Mouse (Mus musculus) limb, embryonic 13.5 days (tissue): Measurements from ENCODE around the gene Churc1. TPM values are rescaled to one million over a fixed set of nuclear protein-coding genes. Genes with fewer than 3 reads are reported as not detected.

Source experiments
- ATAC-seq: fragments of 200-750 bp; cut with Nextera tagmentation; 2 replicates; pipeline ENCODE4 v1.8.0; 2017; ENCODE audit warnings: low read depth, moderate number of reproducible peaks, moderate TSS enrichment; ENCODE audit not compliant: low FRiP score
- H3K27ac ChIP-seq: fragments of 300-500 bp; sonication (generic); 2 replicates; pipeline ENCODE4 v1.5.1; 2015; ENCODE audit warnings: inconsistent platforms, mild to moderate bottlenecking, moderate library complexity
- H3K27me3 ChIP-seq: fragments of 300-500 bp; sonication (generic); 2 replicates; pipeline ENCODE4 v1.6.1; 2015; ENCODE audit warnings: mild to moderate bottlenecking, inconsistent platforms
- H3K36me3 ChIP-seq: fragments of 300-500 bp; sonication (generic); 2 replicates; pipeline ENCODE4 v1.6.1; 2015; ENCODE audit warnings: inconsistent platforms, mild to moderate bottlenecking, moderate library complexity
- H3K4me1 ChIP-seq: fragments of 300-500 bp; sonication (generic); 2 replicates; pipeline ENCODE4 v1.6.1; 2015; ENCODE audit warnings: inconsistent platforms
- H3K4me2 ChIP-seq: fragments of 300-500 bp; sonication (generic); replicated peaks from 2 replicates; pipeline ENCODE4 v1.6.1; 2015; ENCODE audit warnings: inconsistent platforms, mild to moderate bottlenecking, moderate library complexity
- H3K4me3 ChIP-seq: fragments of 300-500 bp; sonication (generic); 2 replicates; pipeline ENCODE4 v1.5.1; 2015; ENCODE audit warnings: moderate library complexity, mild to moderate bottlenecking, inconsistent platforms
- H3K9ac ChIP-seq: fragments of 300-500 bp; sonication (generic); 2 replicates; pipeline ENCODE4 v1.6.1; 2015; ENCODE audit warnings: mild to moderate bottlenecking, inconsistent platforms
- H3K9me3 ChIP-seq: fragments of 300-500 bp; sonication (generic); 2 replicates; pipeline ENCODE4 v1.6.1; 2016; ENCODE audit warnings: inconsistent platforms
- WGBS: fragments of 180-500 bp; shearing (Covaris S2); methylation state at CpG from one replicate; pipeline ENCODE4 v1.1.7; 2015; 5-methylcytosine and 5-hydroxymethylcytosine counted together
- polyA plus RNA-seq: library from polyadenylated mRNA; unstranded; fragments of >200 nt; fragmentation: Nextera tagmentation; extraction: Ambion mirVana; gene quantifications from 2 replicates; pipeline ENCODE4 v1.2.1, GENCODE M21; 2015

Gene Churc1
- polyA plus RNA-seq, result 104 and 107 TPM in 2 replicates

GRCm38 (mm10) chr12:76765354-76765851 lies at the start of gene Churc1, which contains the start of gene Fntb:
Gene Churc1, plus strand, starts transcription at chr12:76765538.
Gene Fntb, plus strand, starts transcription at chr12:76765589.
- Histone ChIP-seq H3K27ac (peak within 1 kb of the TSS; percentile 53; the same call in 1 of the 2 replicates), H3K4me1 (peaks cover 6% of the 10 kb centered on the region), H3K4me3 (peak within 1 kb of the TSS; percentile 70), H3K27me3 (no peaks in the 10 kb centered on the region), H3K9me3 (no peaks in the 10 kb centered on the region), H3K9ac (peak within 1 kb of the TSS; percentile 80), H3K36me3 (no peaks in the 10 kb centered on the region), H3K4me2 (peak within 1 kb of the TSS; percentile 66)
- peak; percentile 96 for ATAC-seq
- under 1% methylated on average over 31 of the region's 31 CpGs for WGBS

GRCm38 (mm10) chr12:76718384-76718783 lies 47.0 kb upstream of the Churc1 start:
- H3K27ac ChIP-seq, result no peak overlapping the region
- 85% methylated on average over 4 of the region's 4 CpGs for WGBS
- H3K4me2 ChIP-seq, result no peak overlapping the region
- H3K4me1 ChIP-seq, result no peaks in the 10 kb centered on the region
- H3K9ac ChIP-seq, result no peak overlapping the region
- no peaks in the 10 kb centered on the region for H3K9me3 ChIP-seq
- no peaks in the 10 kb centered on the region for H3K36me3 ChIP-seq
- H3K4me3 ChIP-seq, result no peak overlapping the region
- ATAC-seq, result no peak
- 0 out of 2 replicates have a peak, but pooled peaks cover 3% of the 10 kb centered on the region for H3K27me3 ChIP-seq

- Histone ChIP-seq H3K9ac (no peak overlapping the region), H3K27me3 (no peaks in the 10 kb centered on the region), H3K27ac (no peak overlapping the region), H3K4me2 (no peak overlapping the region), H3K4me3 (no peak overlapping the region), H3K4me1 (no peaks in the 10 kb centered on the region), H3K9me3 (0 out of 2 replicates have a peak, but pooled peaks cover 4% of the 10 kb centered on the region), H3K36me3 (no peaks in the 10 kb centered on the region)
- no peak for ATAC-seq
Measured at GRCm38 (mm10) chr12:76720572-76720971, 44.8 kb upstream of the Churc1 start.

- 68% methylated on average over 3 of the region's 3 CpGs for WGBS
- H3K27me3 ChIP-seq, result no peaks in the 10 kb centered on the region
- H3K36me3 ChIP-seq, result no peaks in the 10 kb centered on the region
- no peak overlapping the region for H3K27ac ChIP-seq
- no peak for ATAC-seq
- 0 out of 2 replicates have a peak, but pooled peaks cover 4% of the 10 kb centered on the region for H3K9me3 ChIP-seq
- H3K9ac ChIP-seq, result no peak overlapping the region
- H3K4me1 ChIP-seq, result no peaks in the 10 kb centered on the region
- H3K4me3 ChIP-seq, result no peak overlapping the region
- no peak overlapping the region for H3K4me2 ChIP-seq
Measured at GRCm38 (mm10) chr12:76722026-76722425, 43.3 kb upstream of the Churc1 start.

- WGBS, result 89% methylated on average over 4 of the region's 4 CpGs
- Histone ChIP-seq H3K4me1 (no peaks in the 10 kb centered on the region), H3K9me3 (peaks cover 4% of the 10 kb centered on the region; the same call in 1 of the 2 replicates), H3K27me3 (no peaks in the 10 kb centered on the region), H3K36me3 (no peaks in the 10 kb centered on the region), H3K4me3 (no peak overlapping the region), H3K4me2 (no peak overlapping the region), H3K27ac (no peak overlapping the region), H3K9ac (no peak overlapping the region)
- no peak; the same call in 1 of the 2 replicates for ATAC-seq
Measured at GRCm38 (mm10) chr12:76727955-76728354, 37.4 kb upstream of the Churc1 start.

- Histone ChIP-seq H3K36me3 (no peaks in the 10 kb centered on the region), H3K9ac (no peak overlapping the region), H3K4me3 (no peak overlapping the region), H3K27ac (no peak overlapping the region), H3K4me2 (no peak overlapping the region), H3K9me3 (no peaks in the 10 kb centered on the region), H3K4me1 (no peaks in the 10 kb centered on the region), H3K27me3 (0 out of 2 replicates have a peak, but pooled peaks cover 5% of the 10 kb centered on the region)
- ATAC-seq, result no peak
- 77% methylated on average over 16 of the region's 16 CpGs for WGBS
Measured at GRCm38 (mm10) chr12:76750866-76751459, 14.4 kb upstream of the Churc1 start.

- Histone ChIP-seq H3K27ac (no peak overlapping the region), H3K4me2 (no peak overlapping the region), H3K9ac (no peak overlapping the region), H3K4me1 (no peaks in the 10 kb centered on the region), H3K9me3 (no peaks in the 10 kb centered on the region), H3K27me3 (0 out of 2 replicates have a peak, but pooled peaks cover 5% of the 10 kb centered on the region), H3K36me3 (no peaks in the 10 kb centered on the region), H3K4me3 (no peak overlapping the region)
- no peak for ATAC-seq
- 42% methylated on average over 14 of the region's 14 CpGs for WGBS
Measured at GRCm38 (mm10) chr12:76752652-76753318, 12.6 kb upstream of the Churc1 start.

- Histone ChIP-seq H3K9me3 (no peaks in the 10 kb centered on the region), H3K4me2 (peak overlapping the region; percentile 66), H3K27ac (peak overlapping the region; percentile 53; the same call in 1 of the 2 replicates), H3K9ac (peak overlapping the region; percentile 80), H3K27me3 (no peaks in the 10 kb centered on the region), H3K4me1 (peaks cover 9% of the 10 kb centered on the region), H3K4me3 (peak overlapping the region; percentile 70), H3K36me3 (no peaks in the 10 kb centered on the region)
- peak; percentile 7; the same call in 1 of the 2 replicates for ATAC-seq
- 29% methylated on average over 20 of the region's 20 CpGs for WGBS
Measured at GRCm38 (mm10) chr12:76765901-76766630, 728 bp downstream of the Churc1 start.

GRCm38 (mm10) chr12:76770841-76771500 lies 5.6 kb downstream of the Churc1 start:
- Histone ChIP-seq H3K36me3 (no peaks in the 10 kb centered on the region), H3K9ac (no peak overlapping the region), H3K9me3 (no peaks in the 10 kb centered on the region), H3K4me2 (no peak overlapping the region), H3K27me3 (no peaks in the 10 kb centered on the region), H3K27ac (no peak overlapping the region), H3K4me1 (peaks cover 7% of the 10 kb centered on the region), H3K4me3 (no peak overlapping the region)
- ATAC-seq, result no peak
- 79% methylated on average over 5 of the region's 5 CpGs for WGBS

- Histone ChIP-seq H3K27ac (no peak overlapping the region), H3K36me3 (no peaks in the 10 kb centered on the region), H3K4me2 (no peak overlapping the region), H3K9ac (no peak overlapping the region), H3K4me1 (peaks cover 3% of the 10 kb centered on the region; the same call in 1 of the 2 replicates), H3K4me3 (no peak overlapping the region), H3K27me3 (no peaks in the 10 kb centered on the region), H3K9me3 (no peaks in the 10 kb centered on the region)
- no peak for ATAC-seq
- 84% methylated on average over 5 of the region's 5 CpGs for WGBS
Measured at GRCm38 (mm10) chr12:76771540-76771939, 6.2 kb downstream of the Churc1 start.

- H3K9ac ChIP-seq, result no peak overlapping the region
- no peaks in the 10 kb centered on the region for H3K9me3 ChIP-seq
- H3K27ac ChIP-seq, result no peak overlapping the region
- H3K36me3 ChIP-seq, result peaks cover 5% of the 10 kb centered on the region
- H3K27me3 ChIP-seq, result no peaks in the 10 kb centered on the region
- no peak overlapping the region for H3K4me3 ChIP-seq
- ATAC-seq, result no peak
- no peak overlapping the region for H3K4me2 ChIP-seq
- WGBS, result 79% methylated on average over 3 of the region's 3 CpGs
- H3K4me1 ChIP-seq, result 0 out of 2 replicates have a peak, but pooled peaks cover 3% of the 10 kb centered on the region
Measured at GRCm38 (mm10) chr12:76774652-76775051, 9.3 kb downstream of the Churc1 start.
